Mouse (Mus musculus) embryo, embryonic 11.5 days (tissue): Measurements from ENCODE around the gene Noc4l.

ENCODE experiments used
- DNase-seq: peaks from one replicate; pipeline ENCODE4 v3.0.0-alpha.2; 2012; ENCODE audit warnings: low read depth, low spot score

The Noc4l gene

GRCm38 (mm10) chr5:110652719-110653648, at the start of gene Noc4l, which contains the start of gene Ddx51:
Noc4l (minus strand) TSS chr5:110653417.
Ddx51 (plus strand) TSS chr5:110653451.
- DNase-seq, result peak; percentile 94

GRCm38 (mm10) chr5:110698617-110699016, 45.4 kb upstream of the Noc4l start:
- DNase-seq, result no peak

- no peak for DNase-seq
Measured at GRCm38 (mm10) chr5:110682041-110682440, 28.8 kb upstream of the Noc4l start.

- no peak for DNase-seq
Measured at GRCm38 (mm10) chr5:110665486-110666121, 12.4 kb upstream of the Noc4l start.

- DNase-seq, result no peak
Measured at GRCm38 (mm10) chr5:110664750-110665269, 11.6 kb upstream of the Noc4l start.

- DNase-seq, result no peak
Measured at GRCm38 (mm10) chr5:110664041-110664440, 10.8 kb upstream of the Noc4l start.

GRCm38 (mm10) chr5:110659682-110660081, 6.5 kb upstream of the Noc4l start:
- DNase-seq, result no peak

- DNase-seq, result no peak
Measured at GRCm38 (mm10) chr5:110653686-110654085, 469 bp upstream of the Noc4l start.

GRCm38 (mm10) chr5:110646377-110646776, 6.8 kb downstream of the Noc4l start:
- DNase-seq, result no peak

- peak; percentile 64 for DNase-seq
Measured at GRCm38 (mm10) chr5:110639459-110639858, 13.8 kb downstream of the Noc4l start.

GRCm38 (mm10) chr5:110638306-110639074, 14.7 kb downstream of the Noc4l start:
- no peak for DNase-seq

GRCm38 (mm10) chr5:110635951-110636707, 17.1 kb downstream of the Noc4l start:
- no peak for DNase-seq

- no peak for DNase-seq
Measured at GRCm38 (mm10) chr5:110629525-110630120, 23.6 kb downstream of the Noc4l start.

GRCm38 (mm10) chr5:110628156-110628555, 25.1 kb downstream of the Noc4l start:
- no peak for DNase-seq

- DNase-seq, result no peak
Measured at GRCm38 (mm10) chr5:110627351-110627750, 25.9 kb downstream of the Noc4l start.

- DNase-seq, result no peak
Measured at GRCm38 (mm10) chr5:110624319-110624718, 28.9 kb downstream of the Noc4l start.

- DNase-seq, result no peak
Measured at GRCm38 (mm10) chr5:110619226-110619625, 34.0 kb downstream of the Noc4l start.

GRCm38 (mm10) chr5:110611435-110612158, 41.6 kb downstream of the Noc4l start:
- DNase-seq, result peak; percentile 16

GRCm38 (mm10) chr5:110610484-110610883, 42.7 kb downstream of the Noc4l start:
- DNase-seq, result no peak

- DNase-seq, result no peak
Measured at GRCm38 (mm10) chr5:110609868-110610267, 43.3 kb downstream of the Noc4l start.
